ENCODE assay signal across 10 mouse cellular contexts in genomic region chr14:8255076-8255729, GRCm38 (mm10). TPM values are rescaled to one million over a fixed set of nuclear protein-coding genes. Genes with fewer than 3 reads are reported as not detected.
DNase-seq lines count a peak whose midpoint lies in the region; ATAC-seq and TF ChIP-seq lines count a peak whose summit lies in the region.
"Had no signal": no experiment of that assay in that cellular context is flagged by ENCODE, and none has a peak within 500 bp of the region (broad histone marks: within the 10 kb centered on the region; RNA-seq: fewer than 3 reads in every experiment).

No protein-coding gene starts in this region.

- H3K27me3 ChIP-seq in liver, embryonic 12.5 days (replicated peaks), result peaks cover 3% of the 10 kb centered on the region; the same call in 1 of the 2 replicates
- H3K27me3 ChIP-seq in forebrain, embryonic 15.5 days, result no peaks in the 10 kb centered on the region
- H3K27me3 ChIP-seq in midbrain, postnatal 0 days (ENCODE audit: insufficient read depth, low read length), result no peaks in the 10 kb centered on the region
- H3K27me3 ChIP-seq: stomach, embryonic 15.5 days had no signal

- TF ChIP-seq POLR2A in brain, embryonic 14.5 days (IDR thresholded peaks at IDR 0.05; ENCODE audit: borderline replicate concordance, extremely low read depth, insufficient read depth, insufficient read length, poor library complexity, severe bottlenecking), result no peak

- intact Hi-C loops in left cerebral cortex, postnatal 14 days (cut with DNase I), result no loop called here

- ATAC-seq in liver, embryonic 12.5 days, result no peak; the same call in 1 of the 2 replicates
- ATAC-seq in forebrain, embryonic 15.5 days (replicated peaks), result peak; percentile 67
- ATAC-seq in midbrain, postnatal 0 days (ENCODE audit: low FRiP score), result peak; percentile 70; the same call in 1 of the 2 replicates

- peaks cover 12% of the 10 kb centered on the region; the same call in 1 of the 2 replicates for H3K4me1 ChIP-seq in liver, embryonic 12.5 days
- no peaks in the 10 kb centered on the region for H3K4me1 ChIP-seq in forebrain, embryonic 15.5 days
- no peaks in the 10 kb centered on the region for H3K4me1 ChIP-seq in midbrain, postnatal 0 days (ENCODE audit: insufficient read depth, low read length)
- H3K4me1 ChIP-seq: stomach, embryonic 15.5 days had no signal

- WGBS in liver, embryonic 12.5 days (ENCODE audit: insufficient replicate concordance), result 41% methylated on average over 7 of the region's 7 CpGs
- WGBS in forebrain, embryonic 15.5 days, result 76% methylated on average over 7 of the region's 7 CpGs
- 76% methylated on average over 7 of the region's 7 CpGs for WGBS in midbrain, postnatal 0 days

- H3K27ac ChIP-seq in liver, embryonic 12.5 days, result no peak overlapping the region
- H3K27ac ChIP-seq in forebrain, embryonic 15.5 days (replicated peaks), result no peak overlapping the region
- no peak overlapping the region for H3K27ac ChIP-seq in midbrain, postnatal 0 days (ENCODE audit: low read depth, low read length)
- H3K27ac ChIP-seq: stomach, embryonic 15.5 days had no signal

- H3K4me3 ChIP-seq in liver, embryonic 12.5 days, result no peak overlapping the region
- H3K4me3 ChIP-seq in forebrain, embryonic 15.5 days, result no peak overlapping the region
- H3K4me3 ChIP-seq in midbrain, postnatal 0 days (ENCODE audit: low read depth, low read length), result no peak overlapping the region
- H3K4me3 ChIP-seq: stomach, embryonic 15.5 days had no signal

- peak; percentile 62; the same call in 1 of the 2 replicates for TF ChIP-seq CTCF in brain, embryonic 14.5 days (IDR thresholded peaks at IDR 0.05; ENCODE audit: borderline replicate concordance, extremely low read depth, insufficient read depth, insufficient read length)
- peak; percentile 78 for TF ChIP-seq CTCF in midbrain, postnatal 0 days (IDR thresholded peaks at IDR 0.05)

- H3K9me3 ChIP-seq in liver, embryonic 12.5 days (replicated peaks), result no peaks in the 10 kb centered on the region
- no peaks in the 10 kb centered on the region for H3K9me3 ChIP-seq in forebrain, embryonic 15.5 days
- no peaks in the 10 kb centered on the region for H3K9me3 ChIP-seq in midbrain, postnatal 0 days (ENCODE audit: low read length)
- H3K9me3 ChIP-seq: stomach, embryonic 15.5 days had no signal

- H3K36me3 ChIP-seq in liver, embryonic 12.5 days, result no peaks in the 10 kb centered on the region
- no peaks in the 10 kb centered on the region for H3K36me3 ChIP-seq in forebrain, embryonic 15.5 days
- H3K36me3 ChIP-seq in midbrain, postnatal 0 days (ENCODE audit: insufficient read depth, low read length), result no peaks in the 10 kb centered on the region
- H3K36me3 ChIP-seq: stomach, embryonic 15.5 days had no signal

- no peak overlapping the region for H3K9ac ChIP-seq in liver, embryonic 12.5 days
- no peak overlapping the region for H3K9ac ChIP-seq in forebrain, embryonic 15.5 days (replicated peaks)
- no peak overlapping the region for H3K9ac ChIP-seq in midbrain, postnatal 0 days (replicated peaks; ENCODE audit: low read length, poor library complexity, severe bottlenecking)
- H3K9ac ChIP-seq: stomach, embryonic 15.5 days had no signal

- peak; percentile 44 for DNase-seq in liver
- peak; percentile 74 for DNase-seq in brain, embryonic 14.5 days (ENCODE audit: low read depth)
- peak; percentile 49 for DNase-seq in induced T-regulatory cell, adult 2 months (ENCODE audit: low read depth)
- DNase-seq in left cerebral cortex, postnatal 14 days (ENCODE audit: low spot score in 2 of 2), result peak; percentile 79 to 80
- DNase-seq in midbrain, postnatal 0 days (ENCODE audit: low spot score), result peak; percentile 75
- peak; percentile 60 to 77 for DNase-seq in thymus, postnatal 10 days (ENCODE audit: low spot score in 2 of 2)

- no peak overlapping the region for H3K4me2 ChIP-seq in liver, embryonic 12.5 days
- H3K4me2 ChIP-seq in forebrain, embryonic 15.5 days (replicated peaks), result no peak overlapping the region
- H3K4me2 ChIP-seq in midbrain, postnatal 0 days (ENCODE audit: low read depth, low read length, poor library complexity, severe bottlenecking), result no peak overlapping the region
- H3K4me2 ChIP-seq: stomach, embryonic 15.5 days had no signal

RNA-seq across cellular contexts. Expression of gene Acox2, which starts 4.0 kb away (rescaled TPM):
- 2.8 and 3.5 TPM in 2 replicates for polyA plus RNA-seq in liver, embryonic 12.5 days (2016; fragmentation: Nextera tagmentation; extraction: Ambion mirVana)
- polyA plus RNA-seq in brain, embryonic 14.5 days (2012; rRNA removed), result not detected in 2 replicates
- not detected in 2 replicates for polyA plus RNA-seq in forebrain, embryonic 15.5 days (2015; fragmentation: Nextera tagmentation; extraction: Ambion mirVana)
- total RNA-seq in left cerebral cortex, postnatal 14 days (2021), result not detected
- total RNA-seq in midbrain, postnatal 0 days (2014; rRNA removed), result 0.44 TPM in 1 of 2 replicates, not detected in the other
- 0.10 and 0.28 TPM in 2 replicates for polyA plus RNA-seq in midbrain, postnatal 0 days (2015; fragmentation: Nextera tagmentation; extraction: Ambion mirVana)
- total RNA-seq: left cerebral cortex, postnatal 36 days had no signal

RNA-seq across cellular contexts. Expression of gene Kctd6, which starts 41.3 kb away (rescaled TPM):
- 7.8 and 8.6 TPM in 2 replicates for polyA plus RNA-seq in liver, embryonic 12.5 days (2016; fragmentation: Nextera tagmentation; extraction: Ambion mirVana)
- polyA plus RNA-seq in brain, embryonic 14.5 days (2012; rRNA removed), result 15.0 and 16.9 TPM in 2 replicates
- 15.7 and 25.1 TPM in 2 replicates for polyA plus RNA-seq in forebrain, embryonic 15.5 days (2015; fragmentation: Nextera tagmentation; extraction: Ambion mirVana)
- total RNA-seq in left cerebral cortex, postnatal 14 days (2021), result 10 to 100 TPM; 37.5 to 37.8 TPM
- total RNA-seq in midbrain, postnatal 0 days (2014; rRNA removed), result 18.7 and 23.1 TPM in 2 replicates
- polyA plus RNA-seq in midbrain, postnatal 0 days (2015; fragmentation: Nextera tagmentation; extraction: Ambion mirVana), result 33.6 and 42.8 TPM in 2 replicates
